Mouse (Mus musculus) heart, adult 8-10 months (tissue): ENCODE results near the gene Dnajb13. TPM values are rescaled to one million over a fixed set of nuclear protein-coding genes. Genes with fewer than 3 reads are reported as not detected.

ENCODE experiments used
- DNase-seq: peaks from one replicate; pipeline ENCODE4 v3.0.0; 2022; ENCODE audit warnings: low spot score
- total RNA-seq, 4 experiments: library from RNA; stranded (reverse); gene quantifications; 2 replicates each; pipeline ENCODE4 v1.2.4; 2022

Dnajb13 gene
- total RNA-seq, result under 1 TPM in 1 of 4 experiments, not detected in 3; 0.50 TPM

DNA sequence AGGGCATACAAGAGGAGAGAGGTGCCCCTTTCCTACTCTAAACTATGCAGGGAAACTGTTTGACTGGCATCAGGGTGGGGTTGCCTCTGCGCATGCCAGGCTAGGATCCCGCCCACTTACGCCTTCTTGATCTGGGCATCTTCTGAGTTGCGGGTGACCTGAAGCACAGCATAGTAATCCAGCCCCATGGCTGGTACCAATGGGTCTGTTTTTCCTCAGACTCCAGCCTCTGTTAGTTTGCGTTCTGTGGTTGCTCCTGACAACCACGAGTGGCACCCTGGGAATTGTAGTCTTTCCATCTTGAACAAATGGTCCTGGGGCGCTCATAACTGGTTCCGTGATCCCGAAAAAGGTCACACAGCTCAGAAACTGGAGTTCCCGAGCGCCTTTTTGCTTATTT lies at the start of gene Dnajb13:
Gene Dnajb13, minus strand, starts transcription at position 388 of the 400 bp plus-strand sequence.
- no peak for DNase-seq

DNA sequence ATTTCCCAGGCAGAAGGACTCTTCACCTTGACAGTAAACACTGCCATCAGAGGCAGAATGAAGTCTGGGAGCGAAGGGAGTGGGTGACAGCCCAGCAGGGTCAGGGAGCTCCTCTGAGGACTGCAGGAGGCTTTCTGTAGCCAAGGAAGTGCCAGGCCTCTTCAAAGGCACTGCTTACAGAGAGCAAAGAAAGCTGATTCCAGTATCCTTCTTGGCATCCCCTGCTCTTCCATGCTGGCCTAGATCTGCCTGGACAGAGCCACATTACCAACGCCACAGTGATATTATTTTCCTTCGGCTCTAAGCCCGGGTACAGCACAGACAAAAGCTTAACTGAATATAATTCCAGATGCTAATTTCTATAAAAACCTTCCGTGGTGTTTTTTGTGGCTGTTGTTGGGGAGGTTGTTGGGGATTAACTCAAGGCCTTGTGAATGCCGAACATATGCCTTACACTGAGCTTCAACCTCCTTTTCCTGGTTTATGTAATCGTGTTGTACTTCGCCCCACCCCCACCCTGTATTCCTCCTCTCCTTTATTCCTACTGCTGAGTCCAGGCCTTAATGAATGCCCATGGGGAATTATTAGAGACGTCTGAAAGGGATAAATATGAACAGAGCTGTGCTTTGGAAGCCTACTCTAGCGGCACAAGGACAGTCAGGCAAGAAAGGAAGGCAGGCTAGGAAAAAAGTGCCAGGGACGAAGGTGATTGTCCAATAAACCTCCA lies 47.3 kb upstream of the Dnajb13 start:
- no peak for DNase-seq

DNA sequence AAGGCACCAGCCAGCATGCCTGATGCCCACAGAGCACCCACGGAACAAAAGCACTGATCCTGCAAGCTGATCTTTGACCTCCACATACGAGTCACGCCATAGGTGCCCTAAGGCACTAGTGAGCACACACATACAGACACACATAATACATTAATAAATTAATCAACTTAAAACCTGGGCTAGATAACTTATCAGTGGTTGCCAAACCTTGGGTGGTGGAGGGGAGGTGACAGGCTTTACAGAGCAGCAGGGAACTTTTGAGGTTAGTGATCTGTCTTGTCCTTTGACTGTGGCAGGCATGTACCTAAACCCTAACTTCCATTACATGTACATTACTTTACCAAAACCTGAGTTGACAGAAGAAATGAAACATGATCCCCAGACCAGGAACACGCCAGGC lies 44.6 kb upstream of the Dnajb13 start:
- no peak for DNase-seq

DNA sequence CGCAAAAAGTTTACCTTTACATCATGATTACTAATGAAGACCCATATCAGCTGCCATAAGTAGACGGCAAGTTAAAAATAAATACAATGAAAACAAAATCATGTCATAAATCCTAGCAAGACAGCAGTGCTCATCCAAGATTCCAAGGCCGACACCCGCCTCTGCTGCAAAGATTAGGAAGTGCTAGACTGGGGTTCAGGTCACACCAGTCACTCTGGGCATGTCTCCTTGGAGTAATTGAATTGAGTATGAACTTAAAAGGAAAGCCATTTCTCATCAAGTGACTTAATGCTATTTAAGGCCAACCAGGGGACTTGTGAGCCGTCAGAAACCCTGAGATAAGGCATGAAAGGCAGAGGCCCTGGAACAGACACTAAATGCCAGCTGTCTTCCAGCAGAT lies 42.5 kb upstream of the Dnajb13 start:
- no peak for DNase-seq

DNA sequence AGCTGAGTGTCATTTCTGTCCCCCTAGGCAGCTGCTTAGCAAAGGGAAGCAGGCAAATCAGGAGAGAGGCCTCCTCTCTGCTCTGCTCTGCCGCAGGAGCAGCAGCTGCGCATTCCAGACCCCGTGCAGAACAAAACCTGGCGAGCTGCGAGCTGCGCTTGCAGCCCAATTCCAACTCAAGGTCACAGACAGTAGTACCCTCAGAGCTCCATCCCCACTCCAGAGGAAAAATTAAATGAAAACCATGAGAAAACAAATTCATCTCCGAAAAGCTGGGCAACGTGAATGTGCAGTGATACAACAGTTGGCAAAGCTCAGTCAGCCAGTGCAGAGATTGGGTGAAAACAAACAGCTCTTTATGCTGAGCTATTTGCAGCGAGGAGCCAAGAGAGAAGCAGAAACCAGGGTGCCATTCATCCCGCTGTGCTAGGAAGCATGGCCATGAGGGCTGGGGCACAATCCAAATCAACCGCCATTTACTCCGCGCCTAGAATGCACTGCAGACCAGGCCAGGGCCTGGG lies 40.7 kb upstream of the Dnajb13 start:
- DNase-seq, result peak; percentile 17

DNA sequence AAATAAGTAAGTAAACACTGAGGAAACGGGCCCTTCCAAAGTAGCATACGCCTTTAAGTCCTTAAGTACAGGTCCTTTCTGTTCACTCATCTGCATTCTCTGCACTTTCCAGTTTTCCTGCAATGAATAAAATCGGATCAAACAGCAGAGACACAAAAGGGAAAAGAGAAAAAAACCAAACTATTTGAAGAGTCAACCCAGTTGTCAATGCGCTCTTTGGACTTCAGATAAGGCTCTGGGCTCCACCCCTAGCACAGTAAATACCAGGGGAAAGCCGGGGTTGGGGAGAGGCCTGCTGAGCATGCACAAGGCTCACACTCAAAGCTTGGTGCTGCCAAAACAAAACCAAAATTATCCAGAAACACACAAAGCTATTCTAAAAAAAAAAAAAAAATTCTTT lies 40.2 kb upstream of the Dnajb13 start:
- DNase-seq, result no peak

DNA sequence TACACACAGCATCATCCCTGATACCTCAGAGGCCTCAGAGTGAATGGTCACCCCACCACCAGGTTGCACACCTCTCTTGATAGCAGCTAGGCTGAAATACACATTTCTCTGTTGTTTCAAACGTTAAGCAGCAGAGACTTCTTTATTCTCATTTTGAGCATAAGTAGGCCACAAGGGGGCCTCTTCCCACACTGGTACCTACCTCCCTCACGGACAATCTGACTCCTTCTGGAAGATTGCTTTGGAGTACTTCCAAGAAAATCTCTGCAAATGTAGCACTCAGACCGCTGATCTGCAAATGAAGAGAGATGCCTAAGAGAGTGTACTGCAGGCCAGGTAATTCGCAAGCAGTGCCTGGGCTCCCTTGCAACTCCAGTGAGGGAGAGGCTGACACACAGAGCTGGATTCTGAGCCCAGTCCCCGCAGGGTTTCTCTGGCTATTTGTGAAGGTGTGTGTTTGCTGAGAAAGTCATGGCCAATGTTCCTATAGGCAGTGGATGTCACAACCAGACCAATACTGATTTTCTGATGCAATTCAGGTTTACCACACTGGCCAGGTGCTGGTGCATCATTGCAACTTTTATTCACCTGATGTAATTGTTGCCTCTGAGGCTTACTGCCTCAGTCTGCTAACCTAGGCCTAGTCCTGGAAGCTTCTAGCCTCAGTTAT lies 35.7 kb upstream of the Dnajb13 start:
- DNase-seq, result no peak

DNA sequence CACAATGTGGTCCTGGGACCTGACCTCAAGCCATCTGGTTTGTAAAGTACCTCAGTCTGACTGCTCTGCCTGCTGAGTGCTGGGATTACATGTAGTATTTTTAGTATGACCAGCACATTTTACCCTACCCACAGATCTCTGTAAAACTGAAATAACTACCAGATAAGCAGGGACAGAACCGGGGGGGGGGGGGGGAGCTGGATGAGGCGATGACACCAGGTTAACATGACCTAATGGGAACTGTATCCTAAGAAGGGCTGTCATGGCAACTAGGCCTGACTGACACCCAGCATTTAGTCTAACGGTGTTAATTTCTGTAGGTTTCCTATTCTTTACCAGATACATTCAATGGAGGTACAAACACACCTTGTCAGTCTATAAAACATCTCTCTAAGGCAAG lies 35.0 kb upstream of the Dnajb13 start:
- no peak for DNase-seq

DNA sequence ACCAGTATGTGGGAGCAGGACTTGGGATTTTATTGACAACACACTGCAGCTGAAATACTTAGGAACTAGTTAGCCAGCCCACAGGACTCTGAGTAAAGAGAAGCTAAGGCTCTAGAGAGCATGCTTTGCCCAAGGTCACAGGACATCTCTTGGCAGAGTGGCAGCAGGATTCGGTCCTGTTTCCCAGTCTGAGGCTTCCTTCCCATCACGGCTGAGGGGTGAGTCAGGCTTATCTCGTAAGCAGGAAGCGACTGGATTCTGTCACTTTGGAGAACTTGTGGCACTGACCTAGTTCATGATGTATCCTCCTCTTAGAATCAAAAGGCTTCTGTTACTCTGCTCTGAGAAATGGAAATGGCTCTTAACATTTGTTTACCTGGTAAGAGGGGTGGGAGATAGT lies 32.9 kb upstream of the Dnajb13 start:
- DNase-seq, result no peak

DNA sequence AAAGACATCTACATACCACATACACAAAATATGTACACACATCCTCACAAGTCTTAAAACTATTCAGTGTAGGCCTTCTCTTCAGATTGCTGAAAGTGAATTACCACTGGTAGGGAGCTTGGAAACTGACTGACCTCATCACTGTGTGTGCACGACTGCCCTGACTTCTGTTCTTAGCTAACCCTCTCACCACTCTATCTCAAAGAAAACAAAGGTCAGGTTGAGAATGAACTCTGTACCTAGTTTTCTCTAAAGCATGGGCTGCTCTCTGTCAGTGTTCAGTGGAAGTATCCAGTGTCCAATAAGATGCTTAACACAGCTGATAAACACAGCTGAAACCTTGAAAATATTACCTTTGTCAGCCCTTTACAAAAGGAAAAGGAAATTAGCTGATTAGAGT lies 29.7 kb upstream of the Dnajb13 start:
- no peak for DNase-seq

DNA sequence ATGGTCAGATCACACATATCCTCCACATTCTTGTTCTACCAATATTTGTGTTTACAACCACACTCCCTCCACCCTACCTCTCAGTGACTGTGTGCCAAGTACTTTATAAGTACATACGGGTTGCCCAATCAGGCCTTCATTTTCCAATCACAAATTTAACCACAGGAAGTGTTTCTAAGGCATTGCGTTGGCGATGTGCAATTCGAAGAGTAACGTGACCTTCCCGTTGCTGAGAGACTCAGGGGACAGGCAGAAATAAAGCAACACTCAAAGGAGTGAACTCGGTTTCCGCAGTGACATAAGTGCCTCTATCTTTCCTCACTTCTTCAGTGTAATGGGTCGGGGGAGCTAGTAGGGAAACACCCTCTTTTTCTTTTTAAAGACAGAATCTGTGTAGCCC lies 24.8 kb upstream of the Dnajb13 start:
- no peak for DNase-seq

DNA sequence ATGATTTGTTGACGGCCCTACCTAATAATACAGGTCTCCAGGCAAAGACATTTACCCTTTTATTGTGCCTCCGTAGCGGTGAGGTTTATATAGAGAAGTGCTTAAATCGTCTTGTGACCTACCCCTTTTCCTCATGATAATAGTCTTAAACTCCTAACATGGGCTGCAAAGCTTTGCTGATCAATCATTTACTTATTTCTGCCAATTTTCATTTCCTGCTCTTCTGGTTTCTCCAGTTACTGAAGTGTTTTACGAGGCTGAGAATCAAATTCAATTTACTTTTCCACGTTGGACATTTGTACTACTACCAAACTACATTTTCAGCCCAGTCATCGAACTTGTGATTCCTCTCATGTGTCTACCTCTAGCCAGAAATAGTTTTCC lies 22.8 kb upstream of the Dnajb13 start:
- DNase-seq, result no peak

DNA sequence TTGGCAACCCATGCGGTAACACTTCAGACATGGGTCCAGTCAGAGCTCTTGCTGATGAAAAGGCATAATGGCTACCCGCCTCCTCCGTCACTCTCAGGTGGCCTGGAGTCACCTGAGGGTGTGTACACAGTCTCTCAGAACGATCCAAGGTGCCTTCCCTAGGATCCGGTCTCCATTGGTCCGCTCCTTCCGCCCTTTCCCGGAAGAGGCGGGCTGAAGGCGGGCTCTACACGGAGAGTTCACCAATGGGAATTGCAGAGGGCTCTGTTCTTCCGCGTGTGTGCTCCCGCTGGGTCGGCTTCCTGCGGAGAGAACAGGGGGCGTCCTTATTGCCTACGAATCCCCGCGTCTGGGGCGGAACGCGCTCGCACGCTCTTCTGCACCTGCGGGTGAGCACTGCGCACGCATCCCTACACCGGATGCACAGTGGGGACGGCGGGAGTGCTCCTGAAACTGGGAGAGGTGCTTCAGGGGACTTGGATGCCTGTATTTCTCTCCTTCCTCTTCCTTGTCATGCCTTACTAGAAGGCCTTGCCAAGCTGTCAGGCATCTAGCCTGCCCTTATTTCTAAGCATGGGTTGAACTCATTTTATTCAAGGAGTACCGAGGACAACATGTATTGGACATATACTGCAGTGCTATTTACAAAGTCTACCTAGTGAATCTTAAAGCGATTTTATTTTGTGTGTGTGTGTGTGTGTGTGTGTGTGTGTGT lies 22.2 kb upstream of the Dnajb13 start, which contains the start of gene Coa4:
Gene Coa4, plus strand, starts transcription at position 268 of the 715 bp plus-strand sequence.
- DNase-seq, result peak; percentile 84

DNA sequence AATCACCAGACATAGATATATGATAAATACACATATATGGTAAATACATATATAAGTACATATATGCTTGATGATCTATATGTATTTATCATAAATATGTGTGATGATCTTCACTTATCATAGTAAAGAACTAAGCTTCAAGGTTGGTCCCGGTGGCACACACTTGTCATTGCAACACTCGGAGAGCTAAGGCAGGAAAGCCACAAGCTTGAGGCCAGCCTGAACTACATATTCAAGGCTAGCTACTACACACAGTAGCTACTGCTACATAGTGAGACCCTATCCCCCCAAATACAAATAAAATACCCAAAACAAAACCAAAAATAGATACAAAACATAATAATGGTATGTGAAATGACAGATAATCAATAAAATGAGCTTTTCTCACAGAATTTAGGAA lies 21.1 kb upstream of the Dnajb13 start:
- no peak for DNase-seq

DNA sequence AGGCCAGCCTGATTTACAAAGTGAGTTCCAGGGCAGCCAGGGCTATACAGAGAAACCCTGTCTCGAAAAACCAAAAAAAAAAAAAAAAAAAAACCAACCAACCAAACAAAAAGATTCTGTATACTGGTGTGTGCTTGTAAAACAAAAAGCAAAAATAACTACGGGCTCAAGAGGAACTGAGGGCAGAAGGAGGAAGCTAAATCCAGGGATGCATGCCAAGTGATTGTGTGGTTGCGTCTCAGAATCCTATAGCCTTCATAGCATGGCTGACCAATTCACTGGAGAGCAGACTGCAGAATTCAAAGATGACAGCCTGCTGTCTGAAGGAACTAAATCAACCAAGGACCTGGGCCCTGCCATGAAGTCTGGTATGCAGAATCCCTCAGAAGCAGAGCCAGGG lies 19.5 kb upstream of the Dnajb13 start:
- no peak for DNase-seq

DNA sequence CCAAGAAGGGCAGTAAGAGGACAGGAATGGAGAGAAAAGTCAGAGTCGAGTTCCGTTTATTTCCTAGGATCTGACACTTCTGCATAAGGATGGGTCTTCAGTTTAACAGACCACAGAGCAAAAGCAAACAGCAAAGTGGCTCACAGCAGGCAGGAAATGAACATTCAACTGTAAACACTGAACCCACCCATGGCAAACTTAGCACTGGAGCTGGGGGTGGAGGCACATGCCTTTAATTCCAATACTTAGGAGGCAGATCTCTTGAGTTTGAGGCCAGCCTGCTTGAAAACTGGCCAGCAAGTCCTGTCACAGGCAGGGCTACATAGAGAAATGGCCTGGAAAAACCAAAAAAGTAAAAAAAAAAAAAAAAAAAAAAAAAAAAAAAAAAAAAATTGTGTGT lies 18.7 kb upstream of the Dnajb13 start:
- DNase-seq, result no peak

DNA sequence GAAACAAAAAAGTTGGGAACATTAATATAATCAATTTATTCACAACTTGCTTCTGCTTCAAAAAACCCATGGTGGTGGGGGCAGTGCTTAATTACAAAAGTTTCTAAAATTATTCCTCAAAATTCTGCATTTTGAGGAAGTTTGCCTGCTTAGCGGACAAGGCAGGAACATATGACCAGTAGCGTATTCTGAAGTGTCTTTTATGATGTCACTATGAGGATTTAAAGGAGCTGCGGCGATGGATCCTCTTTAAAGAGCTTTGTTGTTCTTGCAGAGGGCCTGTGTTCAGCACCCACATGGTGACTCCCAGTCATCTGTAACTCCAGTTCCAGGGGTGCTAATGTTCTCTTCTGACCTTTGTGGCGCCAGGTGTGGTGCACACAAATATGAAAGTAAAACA lies 16.0 kb upstream of the Dnajb13 start:
- no peak for DNase-seq

DNA sequence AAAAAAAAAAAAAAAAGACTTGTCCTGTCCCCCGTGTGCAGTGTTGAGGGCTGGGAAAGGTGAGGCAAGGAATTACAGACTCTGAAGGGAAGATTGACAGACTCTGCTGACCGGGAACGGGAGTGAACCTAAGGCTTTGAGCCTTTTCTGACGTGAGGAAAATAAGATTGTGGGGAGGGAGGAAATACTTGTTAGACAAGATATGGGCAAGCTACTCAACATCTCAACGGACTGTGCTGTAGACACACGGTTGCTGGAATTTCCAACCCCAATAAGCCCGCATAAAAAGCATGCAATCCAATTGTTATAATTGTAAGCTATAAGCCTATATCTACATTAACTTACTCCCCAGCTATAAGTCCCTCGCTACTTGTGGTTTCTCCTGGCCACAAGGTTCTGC lies 9.9 kb upstream of the Dnajb13 start:
- no peak for DNase-seq

DNA sequence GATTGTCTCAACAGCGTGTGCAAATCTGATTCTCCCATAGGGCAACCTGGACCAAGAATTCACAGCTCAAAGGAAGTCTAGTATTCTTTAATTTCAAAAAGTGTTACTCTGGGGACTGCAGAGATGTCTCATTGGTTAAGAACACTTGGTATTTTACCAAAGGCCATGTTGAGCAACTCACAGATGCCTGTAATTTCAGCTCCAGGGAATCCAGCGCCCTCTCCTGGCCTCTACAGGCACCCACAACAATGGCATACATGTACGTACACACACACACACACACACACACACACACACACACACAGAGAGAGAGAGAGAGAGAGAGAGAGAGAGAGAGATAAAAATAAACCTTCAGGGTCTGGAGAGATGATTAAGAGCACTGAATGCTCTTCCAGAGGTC lies 7.5 kb upstream of the Dnajb13 start:
- DNase-seq, result no peak

DNA sequence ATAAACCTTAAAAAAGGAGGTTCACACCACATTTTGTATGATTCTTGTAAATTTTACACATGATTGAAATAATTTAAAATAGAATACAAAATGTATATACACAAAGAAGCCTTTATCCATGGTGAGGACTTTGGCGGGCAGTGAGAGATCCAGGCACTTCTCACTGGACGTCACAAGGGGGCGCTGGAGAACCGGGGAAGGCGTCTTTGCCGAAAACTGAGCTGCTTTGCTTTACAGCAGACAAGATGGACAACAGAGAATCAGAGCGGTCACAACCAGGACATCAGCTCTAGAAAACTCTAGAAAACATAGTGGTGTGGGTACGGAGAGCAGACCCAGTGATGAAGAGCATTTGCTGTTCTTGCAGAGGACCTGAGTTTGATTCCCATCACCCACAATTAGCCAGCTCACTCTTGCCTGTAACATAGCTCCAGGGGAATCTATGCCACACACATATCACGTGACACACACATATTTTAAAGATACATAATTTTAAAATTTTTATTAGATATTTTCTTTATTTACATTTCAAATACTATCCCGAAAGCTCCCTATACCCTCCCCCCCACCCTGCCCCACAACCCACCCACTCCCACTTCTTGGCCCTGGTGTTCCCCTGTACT lies 6.0 kb upstream of the Dnajb13 start:
- peak; percentile 80 for DNase-seq

DNA sequence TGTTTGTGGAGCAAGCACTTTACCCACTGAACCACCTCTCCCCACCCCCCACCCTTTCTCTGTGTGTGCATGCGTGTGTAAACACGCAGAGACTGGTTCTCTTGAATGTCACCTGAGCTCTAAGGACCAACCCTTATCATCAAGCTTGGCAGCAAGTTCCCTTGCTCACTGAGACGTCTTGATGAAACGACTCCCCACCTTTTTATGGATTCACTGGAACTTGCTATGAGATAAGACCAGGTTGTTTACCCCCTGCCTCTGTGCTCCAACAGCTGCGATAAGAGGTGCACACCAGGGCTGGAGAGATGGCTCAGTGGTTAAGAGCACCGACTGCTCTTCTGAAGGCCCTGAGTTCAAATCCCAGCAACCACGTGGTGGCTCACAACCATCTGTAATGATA lies 5.4 kb upstream of the Dnajb13 start:
- DNase-seq, result no peak

DNA sequence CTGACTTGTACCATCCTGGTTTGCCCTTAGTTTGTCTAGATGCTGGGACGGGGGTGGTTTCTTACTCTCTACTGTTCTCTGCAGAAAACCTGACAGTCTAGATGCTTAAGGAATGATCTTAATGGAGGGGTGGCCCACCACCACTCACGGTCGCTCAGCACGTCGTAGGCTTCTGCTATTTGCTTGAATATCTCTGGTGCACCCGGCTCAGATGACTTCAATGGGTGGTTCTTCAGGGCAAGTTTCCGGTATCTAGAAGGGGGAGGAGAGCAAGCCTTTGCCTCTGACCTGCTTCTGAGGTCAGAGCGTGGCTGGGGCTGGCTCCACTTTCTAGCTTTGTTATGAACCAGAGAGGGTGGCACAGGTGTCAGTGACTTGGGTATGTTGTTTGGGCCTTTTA lies 3.2 kb downstream of the Dnajb13 start:
- no peak for DNase-seq
